Mouse (Mus musculus): ENCODE results near the gene Fbxw27. TPM values are rescaled to one million over a fixed set of nuclear protein-coding genes. Genes with fewer than 3 reads are reported as not detected.
A peak's percentile ranks its signal among the peaks of the same experiment; 100 is the strongest.
"Not testable (repeated sequence)": the region's sequence is repeated elsewhere in the genome, so short reads cannot be mapped to it uniquely, and the experiment has no call there.

The Fbxw27 gene
- not detected in 2 replicates for polyA plus RNA-seq (2016; fragmentation: Nextera tagmentation; extraction: Ambion mirVana)

DNA sequence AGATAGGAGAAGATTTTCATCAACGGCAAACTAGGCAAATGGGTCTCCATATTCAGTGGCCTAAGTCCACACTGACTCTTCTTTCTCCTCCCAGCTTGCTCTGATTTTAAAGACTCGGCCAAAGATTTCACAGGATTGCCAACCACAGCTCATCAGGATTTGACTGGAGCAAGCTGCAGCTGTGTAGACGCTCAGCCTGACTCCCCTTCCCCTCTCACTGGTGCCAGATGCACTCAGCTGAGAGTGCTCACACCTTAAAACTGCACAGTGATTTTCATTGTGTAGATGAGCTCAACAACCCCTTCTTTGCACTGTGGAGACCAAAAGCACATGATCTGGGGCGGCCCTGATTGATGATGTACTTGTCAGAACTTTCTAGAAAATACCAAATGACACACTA lies at the start of gene Fbxw27:
Gene Fbxw27, minus strand, starts transcription at position 101 of the 400 bp plus-strand sequence.
- DNase-seq (ENCODE audit: low spot score) = not testable (repeated sequence)

DNA sequence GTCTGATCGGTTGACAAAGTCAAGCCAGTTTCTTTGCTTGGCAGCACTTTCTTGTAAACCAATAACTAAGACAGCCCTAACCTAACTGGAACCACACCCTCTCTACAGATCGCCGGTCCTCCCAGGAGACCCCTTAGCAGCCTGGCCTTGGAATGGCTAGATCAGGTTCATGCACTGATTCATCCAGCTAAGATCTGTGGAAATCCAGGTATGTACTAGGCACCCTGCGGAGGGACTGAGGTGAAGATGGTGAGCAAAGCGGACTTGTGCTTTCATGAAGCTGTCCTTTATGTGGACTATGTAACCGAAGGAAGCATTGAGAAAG lies 42.6 kb upstream of the Fbxw27 start:
- WGBS = 13% methylated on average over 6 of the region's 6 CpGs
- peaks cover 15% of the 10 kb centered on the region for H3K4me1 ChIP-seq
- H3K27ac ChIP-seq (replicated peaks) = peak overlapping the region; percentile 87
- H3K9me3 ChIP-seq (replicated peaks) = no peaks in the 10 kb centered on the region
- peak overlapping the region; percentile 62 for H3K4me3 ChIP-seq
- no peak for DNase-seq (ENCODE audit: low spot score)
- H3K27me3 ChIP-seq (ENCODE audit: low read depth, poor library complexity, severe bottlenecking) = no peaks in the 10 kb centered on the region
- peaks cover 56% of the 10 kb centered on the region for H3K36me3 ChIP-seq

More for the DNA sequence above, at the start of gene Fbxw27:
- H3K4me1 ChIP-seq; H3K36me3 ChIP-seq; H3K27ac ChIP-seq (replicated peaks); H3K4me3 ChIP-seq; H3K9me3 ChIP-seq (replicated peaks); H3K27me3 ChIP-seq (ENCODE audit: low read depth, poor library complexity, severe bottlenecking): not testable (repeated sequence)
- 82% methylated on average over 4 of the region's 4 CpGs for WGBS

DNA sequence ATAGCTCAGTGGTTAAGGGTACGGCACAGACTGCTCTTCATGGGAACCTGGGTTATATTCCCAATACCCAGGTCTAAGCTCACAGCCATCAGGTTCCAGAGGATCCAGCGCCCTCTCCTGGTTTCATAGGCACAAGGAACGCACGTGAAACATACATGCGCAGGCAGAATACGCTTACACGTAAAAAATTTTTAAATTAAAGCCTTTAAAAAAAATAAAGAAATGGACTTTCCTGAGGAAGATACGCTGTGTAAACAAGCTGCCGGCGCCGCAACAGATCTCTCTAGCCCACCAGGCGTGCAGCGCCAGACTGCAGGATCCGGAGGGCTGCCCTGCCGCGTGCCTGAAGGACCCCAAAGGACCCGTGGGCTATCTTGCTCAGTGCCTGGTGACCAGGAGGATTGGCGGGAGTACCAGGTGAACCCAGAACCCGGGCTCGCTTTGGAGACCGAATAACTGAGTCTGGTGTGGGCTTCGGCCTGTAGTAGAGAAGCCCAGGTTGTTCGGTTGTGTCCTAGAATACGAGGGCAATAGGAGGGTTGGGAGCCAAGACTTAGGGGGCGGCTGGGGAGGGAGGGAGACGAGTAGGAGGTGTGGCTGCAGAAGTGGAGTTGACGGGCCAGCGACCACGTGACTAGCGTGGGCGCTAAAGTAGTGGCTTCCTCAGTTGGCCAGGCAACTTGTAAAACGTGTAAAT lies 42.1 kb upstream of the Fbxw27 start, which contains the start of gene Nme6:
Gene Nme6, plus strand, starts transcription at position 359 of the 697 bp plus-strand sequence.
- H3K9me3 ChIP-seq (replicated peaks) = no peaks in the 10 kb centered on the region
- H3K4me3 ChIP-seq = peak within 1 kb of the TSS; percentile 62
- peak within 1 kb of the TSS; percentile 87 for H3K27ac ChIP-seq (replicated peaks)
- H3K36me3 ChIP-seq = peaks cover 51% of the 10 kb centered on the region
- no peaks in the 10 kb centered on the region for H3K27me3 ChIP-seq (ENCODE audit: low read depth, poor library complexity, severe bottlenecking)
- peaks cover 15% of the 10 kb centered on the region for H3K4me1 ChIP-seq
- WGBS = under 1% methylated on average over 32 of the region's 32 CpGs
- peak; percentile 92 for DNase-seq (ENCODE audit: low spot score)

DNA sequence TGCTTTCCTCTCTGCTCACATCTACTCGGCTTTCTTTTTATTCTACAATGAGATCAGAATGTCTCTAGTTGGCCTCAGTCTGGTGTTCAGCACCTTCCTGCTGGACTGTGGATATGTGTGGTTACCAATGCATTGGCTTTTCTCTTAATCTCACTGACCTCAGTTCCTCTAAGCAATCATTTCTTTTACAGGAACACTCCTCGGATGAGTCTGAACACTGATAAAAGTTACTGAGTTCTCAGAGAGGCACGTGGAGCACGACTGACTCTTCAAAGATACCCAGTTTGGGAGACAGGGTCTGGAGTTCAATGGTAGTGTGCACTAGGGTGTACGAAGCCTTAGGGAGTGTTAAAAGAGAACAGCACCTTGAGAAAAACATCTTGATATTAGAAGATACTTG lies 35.7 kb upstream of the Fbxw27 start:
- Histone ChIP-seq H3K36me3 (peaks cover 21% of the 10 kb centered on the region), H3K9me3 (replicated peaks) (no peaks in the 10 kb centered on the region), H3K27ac (replicated peaks) (no peak overlapping the region), H3K27me3 (ENCODE audit: low read depth, poor library complexity, severe bottlenecking) (no peaks in the 10 kb centered on the region), H3K4me1 (no peaks in the 10 kb centered on the region), H3K4me3 (no peak overlapping the region)
- WGBS = 78% methylated on average over 5 of the region's 5 CpGs
- DNase-seq (ENCODE audit: low spot score) = no peak

DNA sequence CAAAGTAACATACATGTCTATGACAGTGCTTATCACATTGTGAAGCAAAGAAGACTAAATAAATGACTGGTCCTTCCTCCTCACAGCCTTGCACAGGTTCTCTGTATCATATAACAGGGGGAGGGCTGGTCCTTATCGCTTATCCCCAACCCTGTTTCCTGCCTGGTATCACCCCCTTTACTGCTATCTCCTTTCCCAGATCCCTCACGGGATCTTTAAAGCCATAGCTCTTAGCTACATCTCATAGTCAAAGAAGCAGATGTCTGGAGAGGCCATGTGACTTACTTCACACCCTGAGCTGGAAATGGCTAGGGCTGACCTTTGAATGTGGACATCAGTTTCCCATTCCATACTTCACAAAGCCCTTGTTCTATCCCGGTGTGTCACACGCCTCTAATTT lies 35.3 kb upstream of the Fbxw27 start:
- Histone ChIP-seq H3K4me1 (no peaks in the 10 kb centered on the region), H3K27ac (replicated peaks) (no peak overlapping the region), H3K4me3 (no peak overlapping the region), H3K27me3 (ENCODE audit: low read depth, poor library complexity, severe bottlenecking) (no peaks in the 10 kb centered on the region), H3K36me3 (peaks cover 17% of the 10 kb centered on the region), H3K9me3 (replicated peaks) (no peaks in the 10 kb centered on the region)
- no peak for DNase-seq (ENCODE audit: low spot score)
- WGBS = 69% methylated on average over 4 of the region's 4 CpGs

DNA sequence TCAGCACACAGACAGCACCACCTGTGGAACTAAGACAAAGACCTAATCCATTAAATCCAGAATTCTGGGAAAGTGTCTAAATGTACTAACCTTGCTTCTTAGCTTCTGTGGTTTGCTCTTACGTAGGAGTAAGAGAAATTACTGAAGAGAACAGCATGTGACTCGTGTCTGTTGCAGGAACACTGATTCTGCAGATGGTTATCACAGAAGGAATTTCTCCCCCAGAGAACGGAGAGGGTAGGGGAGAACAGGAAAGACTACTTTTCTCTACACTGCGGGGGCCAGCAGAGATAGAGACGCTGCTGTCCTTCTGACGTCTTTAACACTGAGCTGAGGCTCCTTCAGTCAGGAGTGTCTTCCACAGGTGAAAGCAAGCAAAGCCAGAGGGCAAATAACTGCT lies 25.9 kb upstream of the Fbxw27 start:
- no peaks in the 10 kb centered on the region for H3K36me3 ChIP-seq
- no peak overlapping the region for H3K4me3 ChIP-seq
- H3K27me3 ChIP-seq (ENCODE audit: low read depth, poor library complexity, severe bottlenecking) = no peaks in the 10 kb centered on the region
- H3K4me1 ChIP-seq = no peaks in the 10 kb centered on the region
- WGBS = 64% methylated on average over 6 of the region's 6 CpGs
- H3K27ac ChIP-seq (replicated peaks) = no peak overlapping the region
- DNase-seq (ENCODE audit: low spot score) = no peak
- H3K9me3 ChIP-seq (replicated peaks) = no peaks in the 10 kb centered on the region

DNA sequence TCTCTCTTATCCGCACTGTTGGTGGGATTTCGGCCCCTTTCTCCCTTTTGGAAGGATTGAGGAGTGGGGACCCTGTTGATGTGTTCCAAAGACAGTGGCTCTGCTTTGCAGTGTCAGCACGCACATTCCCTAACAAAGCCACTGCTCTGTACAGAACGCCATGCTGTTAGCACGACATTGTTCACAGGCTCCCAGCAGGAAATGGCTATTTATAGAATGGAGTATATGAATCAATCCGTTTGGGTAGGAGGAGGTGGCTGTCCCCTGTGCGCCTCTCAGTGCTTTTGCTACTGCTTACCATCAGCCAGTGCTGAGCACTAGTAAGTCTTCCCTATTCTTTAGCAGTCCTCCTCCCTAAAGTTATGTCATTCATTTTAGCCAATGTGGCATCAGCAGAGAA lies 23.0 kb upstream of the Fbxw27 start:
- Histone ChIP-seq H3K4me1 (no peaks in the 10 kb centered on the region), H3K27ac (replicated peaks) (no peak overlapping the region), H3K36me3 (no peaks in the 10 kb centered on the region), H3K9me3 (replicated peaks) (no peaks in the 10 kb centered on the region), H3K27me3 (ENCODE audit: low read depth, poor library complexity, severe bottlenecking) (no peaks in the 10 kb centered on the region), H3K4me3 (no peak overlapping the region)
- 79% methylated on average over 7 of the region's 7 CpGs for WGBS
- no peak for DNase-seq (ENCODE audit: low spot score)

DNA sequence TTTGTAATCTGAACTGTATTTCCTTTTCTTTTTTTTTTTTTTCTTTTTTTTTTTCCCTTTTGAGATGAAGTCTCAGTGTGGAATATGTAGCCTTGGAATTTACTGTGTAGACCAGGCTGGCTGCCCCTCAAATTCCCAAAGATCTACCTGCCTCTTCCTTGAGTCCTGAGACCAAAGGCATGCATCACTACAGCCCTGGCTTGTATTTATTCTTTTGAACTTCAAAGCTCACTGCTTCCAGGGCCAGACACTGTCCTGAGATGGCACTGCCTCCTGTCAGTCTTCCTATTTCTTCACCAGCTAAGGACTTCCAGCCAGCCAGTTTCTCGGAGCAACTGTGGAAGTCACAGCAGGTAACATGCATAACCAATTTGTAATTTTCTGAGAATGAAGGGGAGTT lies 21.5 kb upstream of the Fbxw27 start, which contains the start of gene Spink8:
Gene Spink8, plus strand, starts transcription at position 301 of the 400 bp plus-strand sequence.
- H3K4me1 ChIP-seq = no peaks in the 10 kb centered on the region
- H3K27me3 ChIP-seq (ENCODE audit: low read depth, poor library complexity, severe bottlenecking) = no peaks in the 10 kb centered on the region
- no peak within 1 kb of the TSS for H3K27ac ChIP-seq (replicated peaks)
- H3K36me3 ChIP-seq = no peaks in the 10 kb centered on the region
- H3K4me3 ChIP-seq = no peak within 1 kb of the TSS
- DNase-seq (ENCODE audit: low spot score) = no peak
- WGBS = 74% methylated on average over 1 of the region's 1 CpGs
- H3K9me3 ChIP-seq (replicated peaks) = no peaks in the 10 kb centered on the region

DNA sequence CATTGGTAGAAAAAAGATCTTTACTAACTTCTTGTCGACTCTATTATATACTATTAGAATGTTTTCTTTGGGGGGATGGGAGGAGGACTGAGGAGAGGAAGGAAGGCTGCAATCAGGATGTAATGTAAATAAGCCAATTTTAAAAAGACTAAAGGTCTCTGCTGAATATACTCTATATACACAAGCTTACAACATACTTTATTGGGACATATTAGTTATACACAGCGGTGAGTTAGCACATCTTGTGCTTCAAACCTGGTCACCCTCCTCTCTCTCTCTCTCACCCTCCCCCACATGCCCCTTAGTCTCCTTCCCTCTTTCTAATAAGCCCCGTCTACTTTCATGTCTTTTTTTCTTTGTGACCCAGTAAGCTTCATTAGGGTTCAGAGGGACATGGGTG lies 17.4 kb upstream of the Fbxw27 start:
- H3K27me3 ChIP-seq (ENCODE audit: low read depth, poor library complexity, severe bottlenecking) = no peaks in the 10 kb centered on the region
- no peak for DNase-seq (ENCODE audit: low spot score)
- no peak overlapping the region for H3K27ac ChIP-seq (replicated peaks)
- no peaks in the 10 kb centered on the region for H3K9me3 ChIP-seq (replicated peaks)
- 68% methylated on average over 3 of the region's 3 CpGs for WGBS
- no peaks in the 10 kb centered on the region for H3K4me1 ChIP-seq
- no peak overlapping the region for H3K4me3 ChIP-seq
- no peaks in the 10 kb centered on the region for H3K36me3 ChIP-seq

DNA sequence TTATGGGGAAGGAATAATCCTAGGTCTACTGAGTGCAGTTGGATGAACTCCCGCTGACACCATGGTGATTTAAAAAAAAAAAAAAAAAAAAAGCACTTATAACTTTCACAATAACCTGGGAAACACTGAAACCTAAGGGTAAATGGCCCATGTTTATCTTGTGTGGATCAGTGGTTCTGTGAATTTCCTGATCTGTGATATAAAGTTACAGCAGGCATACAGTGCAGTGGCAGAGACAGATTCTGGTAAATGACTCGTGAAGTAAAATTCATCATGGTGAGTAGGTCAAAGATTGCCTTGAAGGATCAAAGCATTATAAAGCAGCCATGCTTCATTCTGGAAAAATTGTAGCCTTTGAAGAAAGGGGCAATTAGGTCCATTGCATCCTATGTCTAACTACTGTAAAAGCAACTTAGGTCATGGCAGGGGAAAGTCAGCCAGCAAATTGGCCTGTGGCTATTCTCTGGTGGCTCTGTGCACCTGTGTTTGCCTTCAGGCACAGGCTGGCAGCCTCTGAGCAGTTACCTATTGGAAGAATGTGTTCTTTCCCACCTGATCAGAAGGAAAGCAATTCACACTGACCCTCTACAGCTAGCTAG lies 16.3 kb upstream of the Fbxw27 start:
- no peaks in the 10 kb centered on the region for H3K9me3 ChIP-seq (replicated peaks)
- H3K27me3 ChIP-seq (ENCODE audit: low read depth, poor library complexity, severe bottlenecking) = no peaks in the 10 kb centered on the region
- H3K36me3 ChIP-seq = no peaks in the 10 kb centered on the region
- DNase-seq (ENCODE audit: low spot score) = no peak
- 88% methylated on average over 2 of the region's 2 CpGs for WGBS
- no peak overlapping the region for H3K4me3 ChIP-seq
- H3K4me1 ChIP-seq = no peaks in the 10 kb centered on the region
- no peak overlapping the region for H3K27ac ChIP-seq (replicated peaks)

DNA sequence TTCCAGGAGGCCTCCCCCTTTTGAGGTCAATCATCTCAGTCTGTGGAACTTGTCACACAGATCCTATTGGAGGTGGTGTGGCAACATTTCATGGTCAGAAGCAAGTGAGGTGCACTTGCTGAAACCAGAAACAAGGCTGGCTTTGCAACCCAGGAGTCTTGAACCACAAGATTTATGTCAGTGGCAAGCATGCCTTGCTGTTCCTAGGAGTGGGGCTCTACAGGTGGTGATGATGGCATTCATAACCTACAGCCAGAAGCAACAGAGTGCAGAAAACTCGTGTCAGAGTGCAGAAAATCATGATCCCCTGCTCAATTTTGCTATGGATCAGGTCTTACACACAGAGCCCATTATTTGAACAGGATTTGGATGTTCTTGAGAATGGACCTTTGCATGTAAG lies 15.8 kb upstream of the Fbxw27 start:
- Histone ChIP-seq H3K36me3 (no peaks in the 10 kb centered on the region), H3K4me3 (no peak overlapping the region), H3K9me3 (replicated peaks) (no peaks in the 10 kb centered on the region), H3K4me1 (no peaks in the 10 kb centered on the region), H3K27me3 (ENCODE audit: low read depth, poor library complexity, severe bottlenecking) (no peaks in the 10 kb centered on the region), H3K27ac (replicated peaks) (no peak overlapping the region)
- no peak for DNase-seq (ENCODE audit: low spot score)
- WGBS = 56% methylated on average over 1 of the region's 1 CpGs

DNA sequence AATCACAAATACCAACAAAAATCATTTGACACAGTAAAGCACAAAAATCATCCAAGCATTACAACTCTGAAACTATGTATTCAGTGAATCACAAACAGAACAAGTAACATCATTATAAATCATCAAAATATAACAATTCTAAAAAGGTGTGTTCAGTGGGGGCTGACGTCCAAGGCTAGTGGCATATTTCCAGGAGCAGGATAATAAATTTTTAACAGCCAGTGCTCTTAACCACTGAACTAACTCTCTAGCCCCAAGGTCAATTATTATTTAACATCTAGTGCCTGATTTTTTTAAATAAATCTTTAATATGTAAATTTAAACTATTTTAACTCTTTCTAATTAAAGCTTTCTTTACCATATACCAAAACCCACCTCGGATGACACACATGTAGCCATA lies 15.1 kb upstream of the Fbxw27 start:
- not testable (repeated sequence) for H3K27me3 ChIP-seq (ENCODE audit: low read depth, poor library complexity, severe bottlenecking); H3K4me1 ChIP-seq; H3K36me3 ChIP-seq; DNase-seq (ENCODE audit: low spot score); H3K27ac ChIP-seq (replicated peaks); H3K4me3 ChIP-seq; H3K9me3 ChIP-seq (replicated peaks)
- 96% methylated on average over 2 of the region's 2 CpGs for WGBS

DNA sequence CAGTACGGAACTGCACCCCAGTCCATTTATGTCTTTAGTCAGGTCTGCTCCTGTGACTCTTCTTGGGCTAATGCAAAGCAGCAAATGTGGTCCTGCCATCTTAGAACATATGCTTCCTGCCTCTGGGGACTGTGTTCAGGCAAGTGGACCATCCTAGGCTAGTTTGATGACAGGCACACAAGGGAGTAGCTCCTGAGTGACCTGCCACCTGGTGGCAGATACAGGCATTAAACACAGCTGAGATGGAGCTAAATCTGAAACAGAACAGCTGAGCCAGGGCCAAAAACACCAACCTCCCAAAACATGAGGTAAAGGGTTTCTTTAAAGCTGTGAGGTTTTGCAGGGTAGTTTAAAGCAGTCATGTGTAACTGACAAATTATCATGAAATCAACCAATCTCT lies 7.6 kb upstream of the Fbxw27 start:
- no peaks in the 10 kb centered on the region for H3K27me3 ChIP-seq (ENCODE audit: low read depth, poor library complexity, severe bottlenecking)
- 100% methylated on average over 1 of the region's 1 CpGs for WGBS
- H3K4me1 ChIP-seq = no peaks in the 10 kb centered on the region
- H3K9me3 ChIP-seq (replicated peaks) = no peaks in the 10 kb centered on the region
- H3K36me3 ChIP-seq = no peaks in the 10 kb centered on the region
- DNase-seq (ENCODE audit: low spot score) = peak; percentile 30
- no peak overlapping the region for H3K4me3 ChIP-seq
- H3K27ac ChIP-seq (replicated peaks) = no peak overlapping the region

All from midbrain, embryonic 10.5 days (tissue).